Mouse (Mus musculus) heart, adult 8-10 months (tissue): ENCODE results near the gene Gm49320. TPM values are rescaled to one million over a fixed set of nuclear protein-coding genes. Genes with fewer than 3 reads are reported as not detected.

Experiments used
- DNase-seq: peaks from one replicate; pipeline ENCODE4 v3.0.0; 2022; ENCODE audit warnings: low spot score
- total RNA-seq, 4 experiments: library from RNA; stranded (reverse); gene quantifications; 2 replicates each; pipeline ENCODE4 v1.2.4; 2022

Gm49320 gene
- total RNA-seq, 4 experiments from 2014 or later, result 0.25 TPM; not detected in 3

DNA sequence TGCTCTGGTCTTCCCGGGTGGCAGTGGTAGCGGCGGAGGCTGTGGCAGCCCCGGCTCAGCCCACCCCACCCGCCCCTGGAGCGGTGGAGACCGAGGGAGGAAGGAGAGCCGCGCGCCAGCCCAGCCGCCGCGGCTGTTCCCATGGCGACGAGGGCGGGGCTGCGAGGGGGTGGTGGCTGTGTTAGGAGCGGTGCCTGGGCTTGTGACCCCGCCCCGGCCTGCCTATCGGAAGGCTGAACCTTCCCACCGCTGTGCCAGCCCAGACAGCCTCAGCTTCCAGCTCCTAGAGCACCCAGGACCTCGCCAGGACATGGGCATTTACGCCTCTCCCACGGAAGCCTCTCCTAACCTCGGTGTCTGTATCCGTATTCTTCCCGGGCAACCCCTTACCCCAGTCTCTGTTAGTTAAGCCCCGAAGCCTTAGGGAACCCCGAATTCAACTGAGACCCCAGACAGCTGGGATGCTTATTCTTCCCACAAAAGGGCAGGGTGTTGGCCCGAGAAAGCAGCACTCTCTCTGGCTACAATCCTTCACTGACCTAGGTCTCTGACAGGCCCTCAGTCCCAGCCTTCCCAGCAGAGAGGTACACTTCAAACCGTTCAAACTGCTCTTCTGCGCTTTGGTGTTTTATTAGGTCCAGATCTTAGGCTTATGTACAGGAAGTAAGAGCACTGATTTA is 20.6 kb downstream of the Gm49320 start, which contains the start of gene Ctxn1:
Ctxn1 (minus strand) TSS at position 150 of the 680 bp plus-strand sequence.
- DNase-seq, result peak; percentile 90

DNA sequence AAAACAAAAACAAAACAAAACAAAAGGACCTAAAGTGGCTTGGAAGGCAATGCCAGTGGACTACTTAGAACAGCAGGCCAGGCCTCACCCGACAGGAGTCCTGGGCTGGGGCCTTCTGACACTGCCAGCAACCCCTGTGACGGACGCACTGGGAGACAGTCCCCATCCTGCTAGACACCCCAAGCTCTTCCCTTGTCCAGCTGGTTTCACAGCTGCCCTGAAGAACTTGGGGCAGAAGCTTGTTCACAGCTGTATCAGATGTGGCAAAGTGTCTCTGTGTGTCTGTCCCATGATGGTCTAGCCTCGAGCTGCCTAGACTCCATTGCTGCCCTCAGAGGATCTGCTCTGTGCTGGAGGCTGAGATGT is 21.1 kb downstream of the Gm49320 start:
- DNase-seq, result no peak

DNA sequence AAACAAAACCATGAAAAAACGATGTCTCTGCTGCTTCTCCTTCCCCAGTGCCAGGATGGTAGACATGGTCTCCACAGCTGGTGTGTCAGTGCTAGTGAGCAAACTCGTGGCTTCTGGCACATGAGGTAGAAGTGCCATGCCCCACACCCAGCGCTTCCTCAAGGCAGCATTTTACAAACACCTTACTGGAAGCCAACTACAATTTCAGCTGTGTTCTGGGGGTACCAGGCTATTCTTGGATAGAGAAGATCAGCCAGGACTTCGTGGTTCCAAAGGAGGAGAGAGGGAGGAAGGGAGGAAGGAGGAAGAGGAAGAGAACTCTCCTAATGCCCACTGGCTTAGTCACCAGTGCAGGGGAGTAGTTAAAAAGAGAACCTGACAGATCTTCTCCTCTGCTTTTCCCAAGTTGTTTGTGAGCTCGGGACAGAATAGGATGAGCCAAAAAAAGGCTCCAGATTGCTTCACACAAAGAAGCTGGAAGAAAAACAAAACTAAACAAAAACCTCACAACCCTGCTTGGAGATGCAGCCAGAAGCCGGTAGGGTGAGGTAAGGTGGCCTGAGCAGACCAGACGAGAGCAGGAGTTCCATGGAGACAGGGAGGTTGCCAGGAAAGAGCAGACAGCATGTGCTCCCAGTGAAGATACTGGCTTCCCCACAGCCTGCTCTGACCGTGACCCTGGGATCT is 24.6 kb downstream of the Gm49320 start:
- DNase-seq, result no peak

DNA sequence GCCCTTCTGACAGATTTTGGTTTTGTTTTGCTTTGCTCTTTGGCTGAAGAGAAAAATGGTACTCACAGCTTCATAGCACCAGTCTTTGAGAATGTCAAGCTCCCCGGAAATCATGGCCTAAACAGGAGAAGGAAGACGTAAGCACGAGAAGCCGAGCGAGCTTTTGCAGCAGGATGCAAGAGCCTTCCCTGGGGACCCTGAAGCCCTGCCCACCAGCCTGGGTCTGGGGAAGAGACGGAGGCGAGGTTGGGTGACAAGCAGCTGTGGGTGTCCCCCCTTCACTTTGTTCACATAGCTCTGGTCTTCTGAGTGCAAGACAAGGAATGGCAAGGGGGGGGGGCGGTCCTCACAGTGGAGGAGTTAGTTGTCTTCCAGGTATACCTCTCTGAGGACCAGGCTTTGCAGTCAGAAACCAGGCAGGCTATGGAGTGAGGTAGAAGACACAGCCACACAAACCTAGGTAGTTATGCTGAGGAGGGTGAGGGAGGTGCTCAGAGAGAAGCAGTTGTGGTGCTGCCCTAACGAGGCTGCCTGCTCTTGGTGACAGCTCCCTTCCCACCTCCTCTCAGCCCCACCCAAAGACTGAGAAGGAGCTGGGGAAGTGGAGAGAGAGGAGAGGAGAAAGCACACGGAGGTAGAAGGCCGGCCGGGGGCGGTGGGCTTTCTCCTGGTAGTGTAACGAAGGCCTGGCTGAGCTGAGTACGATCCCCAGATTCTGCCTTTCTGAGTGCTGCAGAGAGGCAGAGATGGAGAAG is 26.7 kb downstream of the Gm49320 start:
- no peak for DNase-seq

DNA sequence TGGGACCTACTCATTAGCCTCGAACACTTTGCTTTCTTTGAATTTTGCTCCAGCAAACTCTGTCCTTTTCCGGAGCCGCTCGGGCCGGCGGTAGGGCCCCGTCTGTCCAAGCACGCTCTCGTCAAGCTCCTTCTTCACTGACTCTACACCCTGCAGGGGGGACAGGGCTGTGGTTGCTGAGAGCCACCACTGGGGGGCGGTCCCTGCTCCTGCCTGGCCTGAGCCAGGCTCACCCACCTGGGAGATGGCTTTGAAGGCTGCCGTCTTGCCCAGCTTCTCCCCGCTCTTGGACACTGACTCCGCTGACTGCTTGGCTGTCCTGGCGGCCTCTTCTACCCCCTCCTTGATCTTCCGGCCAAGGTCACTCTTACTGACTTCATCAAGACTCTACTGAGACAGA is 29.0 kb downstream of the Gm49320 start:
- no peak for DNase-seq

DNA sequence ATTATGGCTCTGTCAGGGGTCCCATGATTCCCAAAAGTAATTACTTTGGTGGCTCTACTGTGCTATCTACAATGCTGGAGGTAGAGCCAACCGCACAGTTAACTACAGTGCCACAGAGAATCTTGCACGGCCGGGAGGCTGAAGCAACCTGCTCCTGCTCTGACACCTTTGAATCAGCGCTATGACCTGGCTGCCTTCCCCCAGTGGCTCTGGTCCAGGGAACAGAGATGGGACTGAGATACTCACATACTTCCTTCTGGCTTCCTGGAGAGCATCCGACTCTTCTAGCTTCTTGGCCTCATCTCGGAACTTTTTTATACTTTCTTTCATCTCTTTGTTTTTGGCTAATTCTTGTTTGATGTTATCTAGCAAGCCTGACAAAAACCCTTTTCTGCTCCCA is 30.9 kb downstream of the Gm49320 start:
- DNase-seq, result no peak

DNA sequence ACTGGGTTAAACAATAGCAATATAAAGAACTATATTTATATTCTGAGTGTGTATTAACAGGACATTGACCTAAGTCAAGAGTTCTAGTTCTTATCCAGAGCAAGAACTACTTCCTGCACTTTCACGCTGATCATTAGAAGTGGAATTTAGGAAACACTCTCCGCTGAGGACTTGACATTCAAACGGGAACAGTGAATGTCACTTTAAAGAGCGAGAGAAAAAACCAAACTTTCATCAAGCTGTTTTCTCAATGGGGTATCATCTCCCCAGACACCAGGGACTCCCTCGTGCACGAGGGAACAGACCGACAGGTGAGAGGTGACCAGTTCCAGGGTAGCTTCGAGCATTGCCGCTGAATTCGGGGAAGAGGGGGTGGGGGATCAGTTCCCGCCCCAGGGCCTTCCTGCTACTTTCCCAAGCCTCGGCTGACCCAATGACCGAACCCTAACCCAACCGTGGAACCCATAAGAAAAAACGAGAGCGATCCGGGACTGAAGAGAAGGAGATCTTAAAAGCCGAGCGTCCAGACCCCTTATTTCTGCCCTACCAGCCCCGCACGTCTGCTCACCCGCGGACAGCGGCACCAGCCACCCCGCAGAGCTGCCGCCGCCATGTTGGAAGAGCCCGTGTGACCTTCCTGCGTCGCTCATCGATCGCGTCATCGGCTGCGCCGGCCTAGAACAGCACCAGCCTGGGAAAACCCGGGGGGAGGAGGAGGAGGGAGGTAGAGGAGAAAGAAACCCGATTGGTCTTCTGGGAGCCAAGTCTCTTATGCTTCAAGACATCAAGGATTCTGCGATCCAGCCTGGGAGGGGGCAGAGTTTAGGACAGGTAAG is 36.8 kb downstream of the Gm49320 start, which contains the start of gene Timm44:
Timm44 (minus strand) TSS at position 639 of the 836 bp plus-strand sequence.
- peak; percentile 95 for DNase-seq

DNA sequence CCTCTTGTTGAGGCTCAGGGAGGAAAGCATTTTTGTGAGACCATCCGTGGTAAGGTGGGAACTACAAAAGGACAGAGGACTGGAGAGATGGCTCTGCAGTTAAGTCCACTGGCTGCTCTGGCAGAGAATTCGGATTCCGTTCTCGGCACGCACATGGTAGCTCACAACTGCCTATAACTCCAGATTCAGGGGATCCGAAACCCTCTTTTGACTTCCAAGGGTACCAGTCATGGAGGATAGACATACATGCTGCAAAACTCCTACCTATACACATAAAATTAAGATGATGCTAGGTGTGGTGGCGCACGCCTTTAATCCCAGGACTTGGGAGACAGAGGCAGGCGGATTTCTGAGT is 37.4 kb downstream of the Gm49320 start:
- DNase-seq, result no peak

DNA sequence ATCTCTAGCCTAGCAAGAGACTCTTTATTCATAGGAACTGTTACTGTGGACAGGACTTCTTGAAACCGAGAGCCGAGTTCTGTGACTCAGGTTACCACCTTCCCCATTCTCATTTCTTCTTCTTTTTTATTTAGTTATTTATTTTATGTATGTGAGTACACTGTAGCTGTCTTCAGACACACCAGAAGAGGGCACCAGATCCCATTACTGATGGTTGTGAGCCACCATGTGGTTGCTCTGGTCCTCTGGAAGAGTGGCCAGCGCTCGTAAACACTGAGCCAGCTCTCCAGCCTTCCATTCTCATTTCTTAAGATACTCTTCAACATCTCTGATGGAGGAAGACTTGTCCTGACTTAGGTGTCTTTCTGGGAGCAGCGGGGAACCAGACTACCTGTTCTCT is 54.1 kb downstream of the Gm49320 start:
- no peak for DNase-seq

DNA sequence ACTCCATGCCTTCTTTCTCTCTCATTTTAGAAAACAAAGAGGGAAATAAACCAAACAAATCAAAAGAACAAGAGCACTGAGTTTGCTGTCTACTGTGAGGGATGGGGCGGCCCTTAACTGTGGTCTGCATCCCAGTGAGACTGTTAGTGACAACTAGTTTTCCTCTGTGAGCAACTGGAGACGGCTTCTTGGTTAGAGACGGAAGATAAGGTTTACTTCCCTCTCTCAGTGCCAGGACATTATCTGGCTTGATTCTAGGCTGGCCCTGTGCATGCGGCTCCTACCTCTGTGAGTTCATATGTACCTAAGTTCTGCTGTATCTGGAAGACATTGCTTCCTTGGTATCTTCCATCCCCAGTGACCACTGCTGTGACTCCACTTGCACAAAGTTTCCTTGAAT is 59.2 kb downstream of the Gm49320 start:
- DNase-seq, result no peak

Other genes with a start within 250 kb of the Gm49320 start
- gene Cd209f, start 133.0 kb upstream of the Gm49320 start, total RNA-seq, result 1 to 10 TPM in 1 of 4 experiments, under 1 TPM in 3; 0.63 to 1.8 (median 0.68) TPM
- gene Cd209g, start 104.8 kb upstream of the Gm49320 start, total RNA-seq, result under 1 TPM; 0.11 to 0.86 (median 0.34) TPM
- gene Evi5l, start 72.3 kb upstream of the Gm49320 start, total RNA-seq, result 10 to 100 TPM; 19.0 to 26.0 (median 22.9) TPM
- gene Prr36, start 21.4 kb upstream of the Gm49320 start, total RNA-seq, result not detected
- gene Lrrc8e, start 12.0 kb upstream of the Gm49320 start, total RNA-seq, result 1 to 10 TPM in 1 of 4 experiments, under 1 TPM in 3; 0.41 to 1.3 (median 0.87) TPM
- 10 to 100 TPM; 69.9 to 84.0 (median 75.2) TPM for gene Map2k7, start 125 bp upstream of the Gm49320 start, total RNA-seq
- gene Tgfbr3l, start 9.3 kb downstream of the Gm49320 start, total RNA-seq, result 1 to 10 TPM; 1.7 to 5.0 (median 2.6) TPM
- gene Snapc2, start 14.2 kb downstream of the Gm49320 start, total RNA-seq, result 10 to 100 TPM; 17.6 to 20.0 (median 19.3) TPM
- under 1 TPM; 0.37 to 0.87 (median 0.79) TPM for gene Ctxn1, start 20.4 kb downstream of the Gm49320 start, total RNA-seq
- 100 to 1,000 TPM in 2 of 4 experiments, 10 to 100 TPM in 2; 94.0 to 109 (median 101) TPM for gene Timm44, start 37.0 kb downstream of the Gm49320 start, total RNA-seq
- gene Ccl25, start 86.3 kb downstream of the Gm49320 start, total RNA-seq, result 1 to 10 TPM; 2.6 to 5.1 (median 3.4) TPM
- 10 to 100 TPM; 50.2 to 59.6 (median 53.7) TPM for gene Elavl1, start 86.5 kb downstream of the Gm49320 start, total RNA-seq